Mouse (Mus musculus) urinary bladder, postnatal 4 days (tissue): Measurements from ENCODE around the gene Zdhhc15.
"Not testable (repeated sequence)": the region's sequence is repeated elsewhere in the genome, so short reads cannot be mapped to it uniquely, and the experiment has no call there.

ENCODE experiments used
- DNase-seq, 2 experiments: peaks; one replicate each; pipeline ENCODE4 v3.0.0; 2021 to 2022; ENCODE audit warnings: low spot score in 2 of 2

Zdhhc15 gene

DNA sequence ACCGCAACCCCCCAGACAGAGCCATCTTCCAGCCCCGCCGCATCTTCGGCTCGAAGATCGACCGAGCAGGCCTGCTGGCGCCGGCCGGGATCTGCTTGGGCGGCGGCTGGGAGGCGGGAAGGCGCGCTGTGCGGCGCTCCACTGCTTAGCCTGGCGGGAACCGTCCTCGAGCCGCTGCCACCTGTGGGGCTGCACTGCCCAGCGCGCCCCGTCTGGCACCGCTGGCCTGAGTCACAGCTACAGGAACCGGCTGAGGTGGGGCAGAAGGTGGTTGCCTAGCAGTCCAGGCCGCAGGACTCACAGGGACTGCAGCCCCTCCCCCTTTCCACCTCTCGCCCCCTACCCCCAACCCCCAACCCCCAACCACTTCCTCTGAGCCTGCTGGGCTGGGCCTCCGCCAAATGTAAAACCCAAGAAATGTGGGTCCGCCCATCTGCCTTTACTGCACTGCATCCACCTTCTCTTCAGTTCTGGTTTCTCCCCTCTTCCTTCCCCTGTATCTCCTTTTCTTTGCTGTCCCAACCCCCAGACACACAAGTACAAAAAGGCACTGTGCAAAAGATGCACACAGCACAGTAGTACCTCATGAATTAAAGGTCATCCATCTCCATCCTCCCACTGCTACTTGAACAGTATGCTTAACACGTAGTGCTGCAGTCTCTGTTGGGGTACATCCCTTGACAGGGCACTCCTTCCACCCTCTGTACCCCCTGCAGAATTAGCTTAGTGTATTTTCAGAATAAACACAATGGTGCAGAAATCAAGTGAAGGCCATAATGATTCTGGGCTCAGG is at the start of gene Zdhhc15:
Gene Zdhhc15, minus strand, starts transcription at position 308 of the 793 bp plus-strand sequence.
- DNase-seq: peak; percentile 43 to 70

DNA sequence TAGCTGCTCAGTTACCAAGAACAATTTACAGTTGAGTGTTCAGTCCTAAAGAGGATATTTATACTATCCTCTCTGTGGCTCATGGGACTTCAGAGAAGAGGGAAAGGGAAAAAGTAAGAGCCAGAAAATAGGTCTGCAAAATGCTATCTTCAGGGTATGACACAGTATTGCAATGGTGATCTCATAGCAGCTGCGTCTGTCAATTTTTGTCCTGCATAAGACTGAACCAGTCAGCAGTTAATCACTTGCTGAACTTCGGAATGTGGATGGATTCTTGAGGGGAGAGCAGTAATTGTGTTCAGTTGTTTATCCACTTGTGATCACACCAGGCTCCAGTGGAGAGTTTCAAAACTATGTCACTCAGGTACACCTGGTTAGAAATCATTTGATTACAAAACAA is 37.1 kb upstream of the Zdhhc15 start:
- no peak for DNase-seq

DNA sequence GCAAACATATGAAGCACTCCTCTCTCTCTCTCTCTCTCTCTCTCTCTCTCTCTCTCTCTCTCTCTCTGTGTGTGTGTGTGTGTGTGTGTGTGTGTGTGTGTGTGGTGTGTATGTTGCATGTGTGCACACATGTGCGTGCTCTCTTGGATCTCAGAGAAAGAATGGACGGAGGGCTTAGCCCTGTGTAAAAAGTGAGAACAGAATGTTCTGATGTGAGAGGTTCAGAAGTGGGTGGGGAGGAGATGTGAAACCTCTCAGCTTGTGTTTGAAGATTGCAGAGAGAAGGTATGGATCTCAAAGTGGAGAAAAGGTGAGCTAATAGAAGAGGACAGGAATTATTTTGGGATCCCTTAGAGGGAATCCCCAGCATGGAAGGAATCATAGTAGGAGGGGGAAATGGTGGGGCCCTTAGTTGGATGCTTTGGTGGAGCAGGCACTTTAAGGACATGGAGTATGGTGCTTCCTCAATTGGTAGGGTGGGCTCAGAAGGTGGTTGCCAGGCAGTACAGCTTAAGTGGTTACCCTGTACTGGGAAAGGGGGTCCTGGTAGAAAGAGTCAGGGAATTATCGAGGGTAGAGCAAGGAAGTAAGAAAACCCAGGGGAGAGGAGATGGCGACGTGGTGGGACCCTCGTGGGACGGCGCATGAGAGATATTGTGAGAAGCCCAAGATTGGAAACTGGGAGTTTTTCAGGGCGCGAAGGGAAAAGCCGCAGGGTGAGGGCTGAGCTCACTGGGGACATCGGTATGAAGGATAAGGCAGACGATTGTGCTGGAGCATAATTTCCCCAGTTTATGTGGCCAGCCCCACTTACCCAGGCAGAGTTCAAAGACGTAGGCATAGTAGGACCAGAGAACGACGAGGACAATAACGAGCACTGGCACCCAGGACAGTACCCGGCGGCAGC is 761 bp downstream of the Zdhhc15 start:
- no peak for DNase-seq

DNA sequence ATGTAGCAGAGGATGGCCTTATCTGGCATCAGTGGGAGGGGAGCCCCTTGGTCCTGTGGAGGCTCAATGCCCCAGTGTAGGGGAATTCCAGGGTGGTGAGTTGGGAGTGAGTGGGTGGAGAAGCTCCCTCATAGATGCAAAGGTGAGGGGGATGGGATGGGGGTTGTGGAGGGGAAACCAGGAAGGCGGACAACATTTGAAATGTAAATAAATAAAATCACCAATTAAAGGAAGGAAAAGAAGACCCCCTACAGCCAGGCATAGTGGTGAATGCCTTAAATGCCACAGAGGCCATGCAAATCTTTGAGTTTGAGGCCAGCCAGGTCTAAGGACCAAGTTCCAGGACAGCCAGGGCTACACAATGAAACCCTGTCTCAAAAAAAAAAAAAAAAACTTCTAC is 13.9 kb downstream of the Zdhhc15 start:
- DNase-seq: no peak

DNA sequence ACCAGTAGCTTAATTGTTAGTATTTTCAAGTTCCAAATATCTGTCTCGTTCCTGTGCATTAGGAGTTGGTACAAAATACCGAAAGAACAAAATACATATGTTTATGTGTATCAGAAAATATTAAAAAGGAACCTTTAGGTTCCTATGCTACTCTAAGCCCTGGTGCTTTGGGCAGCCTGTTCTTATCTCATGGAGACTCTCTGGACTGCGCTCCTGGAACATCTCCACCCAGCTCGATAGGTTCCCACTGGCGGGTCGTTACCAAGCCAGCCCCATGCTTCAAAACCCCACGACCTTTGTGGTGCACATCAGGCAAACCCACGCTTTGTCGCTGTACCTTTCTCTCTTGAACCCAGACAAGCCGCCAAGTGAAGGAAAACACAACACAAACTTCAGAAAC is 58.3 kb downstream of the Zdhhc15 start:
- no peak for DNase-seq

DNA sequence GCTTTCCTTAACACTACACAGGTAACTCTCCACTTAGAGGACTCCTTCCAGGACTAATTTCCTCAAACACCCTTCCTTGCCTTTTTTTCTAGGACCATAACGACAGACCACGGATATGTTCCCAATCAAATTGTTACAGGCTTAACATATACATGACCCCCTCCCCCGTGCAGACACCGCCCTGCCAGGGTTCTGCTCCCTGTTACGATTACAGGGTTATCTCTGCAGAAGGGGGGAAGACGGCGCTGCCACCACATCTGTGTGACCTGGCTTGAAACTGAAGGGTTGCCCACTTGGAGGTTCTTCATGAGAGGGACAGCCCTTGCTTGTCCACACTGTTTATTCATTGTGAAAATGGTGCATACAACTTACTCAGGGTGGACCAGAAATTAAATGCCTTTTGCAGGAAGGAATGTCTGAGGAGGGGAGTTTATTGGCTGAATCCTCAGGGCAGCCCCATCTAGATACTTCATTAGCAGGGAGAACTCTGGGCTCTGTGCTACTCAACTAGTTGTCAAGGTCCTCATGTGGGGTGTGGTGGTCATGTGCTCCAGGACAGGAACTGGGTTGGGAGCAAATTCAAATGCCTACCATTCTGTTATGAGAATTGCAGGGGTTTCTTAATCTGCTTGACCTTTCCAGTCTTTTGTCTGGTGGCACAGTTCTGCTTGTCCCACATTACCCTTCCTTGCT is 67.0 kb downstream of the Zdhhc15 start:
- DNase-seq: not testable (repeated sequence)

DNA sequence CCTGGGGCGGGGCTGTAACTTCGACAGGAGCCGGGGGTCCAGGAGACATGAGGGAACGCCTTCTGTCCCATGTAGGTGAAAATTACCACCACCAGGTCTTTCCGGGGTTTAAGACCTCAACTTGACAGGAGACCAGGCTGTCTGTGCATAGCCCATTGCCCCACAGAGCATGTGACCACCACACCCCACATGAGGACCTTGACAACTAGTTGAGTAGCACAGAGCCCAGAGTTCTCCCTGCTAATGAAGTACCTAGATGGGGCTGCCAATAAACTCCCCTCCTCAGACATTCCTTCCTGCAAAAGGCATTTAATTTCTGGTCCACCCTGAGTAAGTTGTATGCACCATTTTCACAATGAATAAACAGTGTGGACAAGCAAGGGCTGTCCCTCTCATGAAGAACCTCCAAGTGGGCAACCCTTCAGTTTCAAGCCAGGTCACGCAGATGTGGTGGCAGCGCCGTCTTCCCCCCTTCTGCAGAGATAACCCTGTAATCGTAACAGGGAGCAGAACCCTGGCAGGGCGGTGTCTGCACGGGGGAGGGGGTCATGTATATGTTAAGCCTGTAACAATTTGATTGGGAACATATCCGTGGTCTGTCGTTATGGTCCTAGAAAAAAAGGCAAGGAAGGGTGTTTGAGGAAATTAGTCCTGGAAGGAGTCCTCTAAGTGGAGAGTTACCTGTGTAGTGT is 68.5 kb downstream of the Zdhhc15 start:
- not testable (repeated sequence) for DNase-seq

DNA sequence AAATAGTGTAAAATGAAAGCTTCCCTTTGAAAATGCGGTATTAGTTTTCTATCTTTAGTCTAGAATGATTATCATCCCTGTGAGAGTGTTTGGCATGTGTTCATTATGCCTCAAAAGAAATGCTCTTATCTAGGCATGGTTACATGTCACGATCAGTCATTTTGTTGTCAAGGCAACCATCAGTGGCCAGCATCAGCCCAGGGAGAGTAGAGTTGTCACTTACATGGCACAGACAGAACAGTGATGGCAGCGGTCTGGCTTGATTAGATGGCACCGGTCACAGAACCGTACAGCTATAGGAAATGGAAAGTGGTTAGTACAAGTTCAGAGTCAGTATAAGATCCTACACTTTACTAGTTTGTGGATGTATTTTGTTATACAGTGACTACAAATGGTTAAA is 96.9 kb downstream of the Zdhhc15 start:
- DNase-seq: no peak

DNA sequence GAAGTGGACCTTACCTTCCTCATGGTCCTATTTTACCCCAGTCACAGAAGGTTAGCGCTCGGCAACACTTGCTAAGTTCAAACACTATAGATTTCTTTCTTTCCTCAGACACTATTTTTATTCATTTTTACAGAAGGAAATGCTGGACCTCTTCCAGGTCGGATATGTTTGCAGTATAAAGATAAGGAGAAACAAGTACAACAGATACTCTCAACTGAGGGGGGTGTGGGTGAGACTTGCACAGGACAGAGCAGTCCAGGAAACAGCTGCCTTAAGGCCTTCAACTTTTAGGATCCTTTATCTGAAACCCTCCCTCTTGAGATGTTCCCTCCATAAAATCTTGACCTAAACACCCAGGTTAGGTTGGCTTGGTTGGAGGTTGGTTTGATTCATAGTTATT is 103.4 kb downstream of the Zdhhc15 start:
- no peak for DNase-seq

DNA sequence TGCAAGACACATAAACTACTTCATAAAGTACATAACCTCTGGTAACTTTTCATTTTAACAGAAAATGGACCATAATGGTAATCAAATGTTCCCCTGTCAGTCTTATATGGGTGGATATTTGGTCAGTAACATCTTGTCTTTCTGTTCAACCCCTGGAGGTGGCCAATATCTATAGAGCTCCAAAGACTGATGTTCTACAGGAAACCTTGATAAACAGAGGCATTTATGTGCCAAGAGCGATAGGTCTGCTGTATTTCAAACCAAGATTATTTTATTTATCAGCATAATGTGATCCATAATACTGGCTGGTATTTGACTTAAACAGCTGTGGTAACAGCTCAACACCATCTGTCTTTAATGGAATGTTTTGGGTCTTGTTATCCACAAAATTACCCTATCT is 125.6 kb downstream of the Zdhhc15 start:
- no peak for DNase-seq

DNA sequence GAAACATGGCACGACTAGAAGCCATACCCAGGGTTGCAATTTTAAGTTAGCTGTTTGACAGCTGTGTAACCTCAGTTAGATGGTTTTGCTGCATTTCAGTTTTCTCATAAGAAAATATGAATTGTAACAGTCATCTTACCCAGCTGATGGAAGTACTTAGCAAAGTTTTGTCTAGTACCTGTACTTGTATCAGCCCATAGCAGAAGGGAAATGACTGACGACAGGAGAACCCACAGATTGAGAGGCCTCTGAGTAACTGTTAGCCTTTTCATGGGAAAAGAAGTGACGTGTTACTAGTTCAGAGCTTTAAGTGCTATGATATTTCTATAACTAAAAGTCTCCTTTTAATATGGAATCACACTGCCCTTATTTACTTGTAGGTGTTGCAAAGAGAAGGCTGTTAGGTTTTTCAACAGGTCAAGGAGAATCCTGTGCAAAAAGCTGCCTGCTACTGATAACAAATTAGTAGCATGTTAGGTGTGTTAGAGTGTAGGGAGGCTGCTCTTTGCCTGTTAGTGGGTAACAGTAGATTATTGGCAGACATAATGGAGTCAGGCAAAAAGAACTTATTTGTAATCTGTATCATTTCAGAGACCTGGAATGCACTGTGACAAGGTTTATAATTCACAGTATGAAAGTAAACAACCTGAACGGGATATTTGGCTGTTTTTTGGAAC is 126.8 kb downstream of the Zdhhc15 start:
- no peak for DNase-seq

DNA sequence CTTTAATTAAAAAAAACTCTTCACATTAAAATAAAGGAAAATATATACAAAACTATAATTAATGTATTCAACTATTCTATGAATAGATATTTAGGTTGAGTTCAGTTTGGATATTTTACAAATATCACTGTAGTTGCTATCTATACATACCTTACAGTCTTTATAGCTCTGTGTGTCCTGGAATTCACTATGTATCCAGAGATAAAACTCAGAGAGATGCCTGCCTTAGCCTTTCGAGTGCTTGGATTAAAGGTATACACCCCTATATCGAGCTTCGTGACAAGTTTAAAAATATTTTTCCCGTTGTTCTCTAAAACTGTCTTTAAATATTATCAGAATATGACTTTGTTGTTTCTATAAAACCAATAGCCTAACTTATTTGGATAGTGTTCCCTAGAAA is 128.2 kb downstream of the Zdhhc15 start:
- DNase-seq: no peak

DNA sequence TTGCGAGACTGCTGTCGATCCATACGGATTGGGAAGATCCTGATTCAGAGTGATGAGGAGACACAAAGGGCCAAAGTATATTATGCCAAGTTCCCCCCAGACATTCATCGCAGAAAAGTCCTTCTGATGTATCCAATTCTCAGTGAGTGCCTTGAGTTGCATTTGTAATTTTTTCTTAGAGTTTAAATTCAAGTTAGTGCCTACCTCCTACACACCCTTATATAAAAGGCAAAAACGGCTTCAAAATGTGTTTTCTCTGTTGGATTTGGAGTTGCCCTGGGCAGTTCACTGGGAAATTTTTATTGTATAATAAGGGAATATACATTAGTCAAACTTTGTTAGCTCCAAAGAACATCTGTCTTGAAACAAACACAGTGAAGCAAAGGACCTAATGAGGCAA is 169.1 kb downstream of the Zdhhc15 start:
- DNase-seq: no peak

DNA sequence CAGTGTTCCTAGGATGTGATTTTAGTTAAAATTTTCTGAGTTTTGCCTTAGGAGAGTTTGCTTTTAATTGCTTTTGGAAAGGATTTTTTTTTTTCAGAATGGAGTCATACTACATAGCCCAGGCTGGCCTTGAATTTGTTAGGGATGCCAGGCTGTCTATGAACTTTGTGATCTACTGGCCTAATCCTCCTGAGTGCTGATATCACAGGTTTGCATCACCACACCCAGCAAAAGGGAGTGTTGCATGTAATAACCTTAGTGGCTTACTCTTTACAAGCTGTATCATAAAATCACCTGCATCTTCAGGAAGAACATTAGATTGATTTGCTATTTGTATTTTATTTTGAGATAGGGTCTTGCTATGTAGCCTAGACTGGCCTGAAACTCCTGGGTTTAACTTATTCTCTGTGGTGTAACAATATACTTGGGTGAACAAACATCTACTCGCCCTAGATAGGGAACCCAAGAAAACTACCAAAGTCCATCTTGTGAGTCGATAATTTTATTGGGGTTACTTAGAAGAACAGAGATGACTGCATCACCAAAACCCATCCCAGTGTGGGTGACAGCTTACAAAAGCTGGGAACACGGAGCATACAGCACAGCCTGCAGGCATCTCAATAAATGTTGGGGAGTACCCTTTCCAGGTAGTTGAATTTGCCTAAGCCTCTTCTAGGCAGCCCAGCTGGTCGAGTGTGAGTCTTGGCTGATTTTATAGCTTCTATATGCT is 181.1 kb downstream of the Zdhhc15 start:
- no peak for DNase-seq

DNA sequence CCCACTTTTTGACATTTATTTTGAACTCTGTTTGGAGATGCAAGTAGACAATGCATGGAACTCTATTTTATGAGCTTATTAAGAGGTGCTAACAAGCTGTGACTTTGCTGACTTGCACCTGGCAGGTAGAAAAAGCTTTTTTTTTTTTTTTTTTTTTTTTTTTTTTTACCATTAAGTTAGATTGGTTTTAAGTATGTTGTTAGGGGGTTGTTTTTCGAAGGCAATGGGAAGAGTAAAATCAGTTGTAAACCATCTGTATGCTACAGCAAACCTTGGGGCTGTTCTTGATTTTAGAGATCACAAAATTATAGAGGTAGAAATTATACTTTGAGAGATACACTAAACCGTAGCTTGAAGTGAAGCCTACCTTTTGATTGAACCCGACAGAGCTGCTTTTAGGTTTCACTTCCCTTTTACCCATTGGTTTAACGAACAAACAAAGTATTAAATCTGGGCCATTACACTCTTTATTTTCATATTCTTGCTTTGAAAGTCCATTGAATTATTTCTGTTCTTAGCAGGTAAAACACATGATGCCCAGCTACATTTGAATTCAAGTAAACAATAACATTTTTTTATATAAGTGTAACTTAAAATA is 181.9 kb downstream of the Zdhhc15 start:
- no peak for DNase-seq

DNA sequence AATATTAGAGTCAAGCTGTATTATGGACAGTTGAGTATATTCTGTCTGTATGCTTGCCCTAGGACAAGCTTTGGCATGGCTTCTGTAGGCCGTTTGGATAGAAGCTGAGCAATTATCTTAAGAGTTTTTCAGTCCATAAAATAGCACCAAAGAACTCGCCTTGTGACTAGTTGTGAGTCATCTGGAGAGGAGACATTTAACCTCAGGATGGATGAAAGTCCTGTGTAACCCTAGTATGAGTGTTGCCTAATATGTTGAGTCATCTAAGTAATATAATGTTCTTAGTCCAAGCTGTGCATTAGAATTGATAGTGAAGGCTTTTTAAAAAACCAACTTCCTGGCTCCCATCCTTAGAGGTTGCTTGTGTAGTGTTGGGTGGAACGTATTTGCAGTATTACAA is 182.8 kb downstream of the Zdhhc15 start:
- no peak for DNase-seq
